Mouse (Mus musculus): ENCODE results near the gene Psap.

- TF ChIP-seq POLR2A (IDR thresholded peaks at IDR 0.05; ENCODE audit: insufficient read depth, low read depth, low read length), result no peak
- no peak for TF ChIP-seq CTCF (IDR thresholded peaks at IDR 0.05; ENCODE audit: insufficient read depth, low read depth, low read length)
These were observed 68.6 kb downstream of the Psap start for GRCm38 (mm10) chr10:60346056-60346455.
